Mouse (Mus musculus): ENCODE measurements at regions not wholly inside any gene's neighbourhood (a gene's known extent, or its start where the extent isn't known, plus 50 kb on each side); places are given as distances from the start of the nearest gene placed in this dataset.
A peak's percentile ranks its signal among the peaks of the same experiment; 100 is the strongest.

GRCm38 (mm10) chrX:21293666-21294065, 118.2 kb upstream of the Gm21876 start:
- no peak overlapping the region for H3K27ac ChIP-seq

GRCm38 (mm10) chrX:21295460-21295859, 120.0 kb upstream of the Gm21876 start:
- Histone ChIP-seq H3K4me3 (no peak overlapping the region), H3K9ac (no peak overlapping the region), H3K36me3 (replicated peaks) (no peaks in the 10 kb centered on the region), H3K27me3 (replicated peaks) (no peaks in the 10 kb centered on the region), H3K27ac (no peak overlapping the region), H3K9me3 (no peaks in the 10 kb centered on the region), H3K4me2 (no peak overlapping the region), H3K4me1 (no peaks in the 10 kb centered on the region)
- no peak for ATAC-seq (replicated peaks)
- 19% methylated on average over 1 of the region's 1 CpGs for WGBS

More at GRCm38 (mm10) chrX:21293666-21294065, 118.2 kb upstream of the Gm21876 start:
- ATAC-seq (replicated peaks): no peak
- Histone ChIP-seq H3K4me3 (no peak overlapping the region), H3K9ac (no peak overlapping the region), H3K9me3 (no peaks in the 10 kb centered on the region), H3K4me1 (no peaks in the 10 kb centered on the region), H3K36me3 (replicated peaks) (no peaks in the 10 kb centered on the region), H3K4me2 (no peak overlapping the region), H3K27me3 (replicated peaks) (no peaks in the 10 kb centered on the region)
- 32% methylated on average over 5 of the region's 5 CpGs for WGBS

- 81% methylated on average over 6 of the region's 6 CpGs for WGBS
- no peak for ATAC-seq (replicated peaks)
- no peak overlapping the region for H3K4me3 ChIP-seq
Measured at GRCm38 (mm10) chrX:21297349-21297748, 121.9 kb upstream of the Gm21876 start.

GRCm38 (mm10) chrX:21334499-21335032, 149.8 kb upstream of the Agtr2 start:
- Histone ChIP-seq H3K4me3 (peak overlapping the region; percentile 35), H3K4me1 (no peaks in the 10 kb centered on the region), H3K27me3 (replicated peaks) (no peaks in the 10 kb centered on the region), H3K4me2 (peak overlapping the region; percentile 45), H3K27ac (no peak overlapping the region), H3K9ac (no peak overlapping the region), H3K9me3 (no peaks in the 10 kb centered on the region), H3K36me3 (replicated peaks) (no peaks in the 10 kb centered on the region)
- no peak for ATAC-seq (replicated peaks)
- WGBS: 38% methylated on average over 13 of the region's 13 CpGs

More at GRCm38 (mm10) chrX:21297349-21297748, 121.9 kb upstream of the Gm21876 start:
- no peaks in the 10 kb centered on the region for H3K9me3 ChIP-seq
- no peaks in the 10 kb centered on the region for H3K27me3 ChIP-seq (replicated peaks)
- no peaks in the 10 kb centered on the region for H3K36me3 ChIP-seq (replicated peaks)
- no peak overlapping the region for H3K27ac ChIP-seq
- no peak overlapping the region for H3K9ac ChIP-seq
- no peak overlapping the region for H3K4me2 ChIP-seq
- no peaks in the 10 kb centered on the region for H3K4me1 ChIP-seq

- no peak overlapping the region for H3K9ac ChIP-seq
- no peaks in the 10 kb centered on the region for H3K27me3 ChIP-seq (replicated peaks)
- WGBS: 66% methylated on average over 1 of the region's 1 CpGs
- H3K4me1 ChIP-seq: no peaks in the 10 kb centered on the region
- H3K4me3 ChIP-seq: no peak overlapping the region
- no peaks in the 10 kb centered on the region for H3K36me3 ChIP-seq (replicated peaks)
- no peak overlapping the region for H3K27ac ChIP-seq
- no peak overlapping the region for H3K4me2 ChIP-seq
- no peaks in the 10 kb centered on the region for H3K9me3 ChIP-seq
- ATAC-seq (replicated peaks): no peak
Measured at GRCm38 (mm10) chrX:21344397-21344796, 139.9 kb upstream of the Agtr2 start.

GRCm38 (mm10) chrX:21350503-21350902, 133.8 kb upstream of the Agtr2 start:
- Histone ChIP-seq H3K4me2 (no peak overlapping the region), H3K27ac (no peak overlapping the region), H3K4me3 (no peak overlapping the region), H3K27me3 (replicated peaks) (no peaks in the 10 kb centered on the region), H3K9ac (no peak overlapping the region), H3K9me3 (no peaks in the 10 kb centered on the region), H3K4me1 (no peaks in the 10 kb centered on the region), H3K36me3 (replicated peaks) (no peaks in the 10 kb centered on the region)
- no peak for ATAC-seq (replicated peaks)
- 36% methylated on average over 4 of the region's 4 CpGs for WGBS

GRCm38 (mm10) chrX:21352350-21352749, 132.0 kb upstream of the Agtr2 start:
- Histone ChIP-seq H3K4me3 (no peak overlapping the region), H3K4me1 (no peaks in the 10 kb centered on the region), H3K4me2 (no peak overlapping the region), H3K9me3 (no peaks in the 10 kb centered on the region), H3K27ac (no peak overlapping the region), H3K9ac (no peak overlapping the region), H3K27me3 (replicated peaks) (no peaks in the 10 kb centered on the region), H3K36me3 (replicated peaks) (no peaks in the 10 kb centered on the region)
- WGBS: 57% methylated on average over 3 of the region's 3 CpGs
- ATAC-seq (replicated peaks): no peak

GRCm38 (mm10) chrX:21360771-21361667, 123.3 kb upstream of the Agtr2 start:
- Histone ChIP-seq H3K36me3 (replicated peaks) (no peaks in the 10 kb centered on the region), H3K9ac (peak overlapping the region; percentile 52), H3K9me3 (peaks cover 3% of the 10 kb centered on the region; the same call in 1 of the 2 replicates), H3K27me3 (replicated peaks) (no peaks in the 10 kb centered on the region), H3K27ac (peak overlapping the region; percentile 86), H3K4me2 (peak overlapping the region; percentile 59), H3K4me3 (peak overlapping the region; percentile 42), H3K4me1 (no peaks in the 10 kb centered on the region)
- 22% methylated on average over 43 of the region's 43 CpGs for WGBS
- ATAC-seq (replicated peaks): peak; percentile 98

GRCm38 (mm10) chrX:21385221-21385620, 99.1 kb upstream of the Agtr2 start:
- H3K4me1 ChIP-seq: no peaks in the 10 kb centered on the region
- no peaks in the 10 kb centered on the region for H3K9me3 ChIP-seq
- H3K9ac ChIP-seq: no peak overlapping the region
- H3K36me3 ChIP-seq (replicated peaks): no peaks in the 10 kb centered on the region
- H3K4me2 ChIP-seq: no peak overlapping the region
- no peaks in the 10 kb centered on the region for H3K27me3 ChIP-seq (replicated peaks)
- H3K4me3 ChIP-seq: no peak overlapping the region
- no peak for ATAC-seq (replicated peaks)
- H3K27ac ChIP-seq: no peak overlapping the region
- 14% methylated on average over 2 of the region's 2 CpGs for WGBS

GRCm38 (mm10) chrX:21389992-21390391, 94.4 kb upstream of the Agtr2 start:
- no peaks in the 10 kb centered on the region for H3K4me1 ChIP-seq
- H3K36me3 ChIP-seq (replicated peaks): no peaks in the 10 kb centered on the region
- 79% methylated on average over 1 of the region's 1 CpGs for WGBS
- no peaks in the 10 kb centered on the region for H3K27me3 ChIP-seq (replicated peaks)
- no peak overlapping the region for H3K4me2 ChIP-seq
- H3K4me3 ChIP-seq: no peak overlapping the region
- H3K27ac ChIP-seq: no peak overlapping the region
- no peak for ATAC-seq (replicated peaks)
- no peaks in the 10 kb centered on the region for H3K9me3 ChIP-seq
- H3K9ac ChIP-seq: no peak overlapping the region

- no peak overlapping the region for H3K27ac ChIP-seq
- no peaks in the 10 kb centered on the region for H3K27me3 ChIP-seq (replicated peaks)
- no peak overlapping the region for H3K9ac ChIP-seq
- no peak overlapping the region for H3K4me3 ChIP-seq
- no peaks in the 10 kb centered on the region for H3K9me3 ChIP-seq
- H3K4me1 ChIP-seq: no peaks in the 10 kb centered on the region
- ATAC-seq (replicated peaks): no peak
- H3K4me2 ChIP-seq: no peak overlapping the region
- H3K36me3 ChIP-seq (replicated peaks): no peaks in the 10 kb centered on the region
- 72% methylated on average over 10 of the region's 10 CpGs for WGBS
Measured at GRCm38 (mm10) chrX:21393212-21393611, 91.1 kb upstream of the Agtr2 start.

GRCm38 (mm10) chrX:21424797-21425196, 59.5 kb upstream of the Agtr2 start:
- WGBS: 52% methylated on average over 4 of the region's 4 CpGs
- ATAC-seq (replicated peaks): no peak

GRCm38 (mm10) chrX:21428081-21428480, 56.3 kb upstream of the Agtr2 start:
- H3K9ac ChIP-seq: no peak overlapping the region
- no peak overlapping the region for H3K27ac ChIP-seq
- no peaks in the 10 kb centered on the region for H3K9me3 ChIP-seq
- no peaks in the 10 kb centered on the region for H3K27me3 ChIP-seq (replicated peaks)
- WGBS: 63% methylated on average over 3 of the region's 3 CpGs
- no peaks in the 10 kb centered on the region for H3K36me3 ChIP-seq (replicated peaks)
- no peaks in the 10 kb centered on the region for H3K4me1 ChIP-seq
- no peak overlapping the region for H3K4me2 ChIP-seq
- ATAC-seq (replicated peaks): no peak
- H3K4me3 ChIP-seq: no peak overlapping the region

More at GRCm38 (mm10) chrX:21424797-21425196, 59.5 kb upstream of the Agtr2 start:
- Histone ChIP-seq H3K9ac (no peak overlapping the region), H3K9me3 (no peaks in the 10 kb centered on the region), H3K27ac (no peak overlapping the region), H3K27me3 (replicated peaks) (no peaks in the 10 kb centered on the region), H3K4me1 (no peaks in the 10 kb centered on the region), H3K4me3 (no peak overlapping the region), H3K4me2 (no peak overlapping the region), H3K36me3 (replicated peaks) (no peaks in the 10 kb centered on the region)

All from midbrain, embryonic 15.5 days (tissue).